Mouse (Mus musculus): ENCODE measurements at regions not wholly inside any gene's neighbourhood (a gene's known extent, or its start where the extent isn't known, plus 50 kb on each side); places are given as distances from the start of the nearest gene placed in this dataset.
"Not testable (repeated sequence)": the region's sequence is repeated elsewhere in the genome, so short reads cannot be mapped to it uniquely, and the experiment has no call there.

- Histone ChIP-seq H3K36me3 (ENCODE audit: control insufficient read depth, insufficient read depth, low read length) (no peaks in the 10 kb centered on the region), H3K4me3 (ENCODE audit: control insufficient read depth, low read depth, low read length) (no peak overlapping the region), H3K27ac (ENCODE audit: control insufficient read depth, insufficient read depth, low read depth, low read length) (no peak overlapping the region), H3K4me1 (ENCODE audit: control insufficient read depth, insufficient read depth, low read length) (no peaks in the 10 kb centered on the region), H3K27me3 (ENCODE audit: control insufficient read depth, insufficient read depth, low read length) (no peaks in the 10 kb centered on the region)
- TF ChIP-seq POLR2A (IDR thresholded peaks at IDR 0.05; ENCODE audit: control insufficient read depth, low read depth, low read length) (no peak), CTCF (IDR thresholded peaks at IDR 0.05; ENCODE audit: control insufficient read depth, insufficient read depth, insufficient replicate concordance, low read depth, low read length) (no peak)
These were observed 86.3 kb upstream of the Vav3 start for GRCm38 (mm10) chr3:109254001-109254630.

GRCm38 (mm10) chr3:109254957-109255356 lies 85.5 kb upstream of the Vav3 start:
- Histone ChIP-seq H3K36me3 (ENCODE audit: control insufficient read depth, insufficient read depth, low read length) (no peaks in the 10 kb centered on the region), H3K27me3 (ENCODE audit: control insufficient read depth, insufficient read depth, low read length) (no peaks in the 10 kb centered on the region), H3K4me3 (ENCODE audit: control insufficient read depth, low read depth, low read length) (no peak overlapping the region), H3K4me1 (ENCODE audit: control insufficient read depth, insufficient read depth, low read length) (no peaks in the 10 kb centered on the region), H3K27ac (ENCODE audit: control insufficient read depth, insufficient read depth, low read depth, low read length) (no peak overlapping the region)
- TF ChIP-seq CTCF (IDR thresholded peaks at IDR 0.05; ENCODE audit: control insufficient read depth, insufficient read depth, insufficient replicate concordance, low read depth, low read length) (no peak), POLR2A (IDR thresholded peaks at IDR 0.05; ENCODE audit: control insufficient read depth, low read depth, low read length) (no peak)

- Histone ChIP-seq H3K4me1 (ENCODE audit: control insufficient read depth, insufficient read depth, low read length) (no peaks in the 10 kb centered on the region), H3K27me3 (ENCODE audit: control insufficient read depth, insufficient read depth, low read length) (no peaks in the 10 kb centered on the region), H3K36me3 (ENCODE audit: control insufficient read depth, insufficient read depth, low read length) (no peaks in the 10 kb centered on the region), H3K4me3 (ENCODE audit: control insufficient read depth, low read depth, low read length) (no peak overlapping the region), H3K27ac (ENCODE audit: control insufficient read depth, insufficient read depth, low read depth, low read length) (no peak overlapping the region)
- TF ChIP-seq CTCF (IDR thresholded peaks at IDR 0.05; ENCODE audit: control insufficient read depth, insufficient read depth, insufficient replicate concordance, low read depth, low read length) (no peak), POLR2A (IDR thresholded peaks at IDR 0.05; ENCODE audit: control insufficient read depth, low read depth, low read length) (no peak)
These were observed 83.7 kb upstream of the Vav3 start for GRCm38 (mm10) chr3:109256723-109257122.

- H3K4me3 ChIP-seq (ENCODE audit: control insufficient read depth, low read depth, low read length); H3K36me3 ChIP-seq (ENCODE audit: control insufficient read depth, insufficient read depth, low read length); H3K27ac ChIP-seq (ENCODE audit: control insufficient read depth, insufficient read depth, low read depth, low read length); H3K27me3 ChIP-seq (ENCODE audit: control insufficient read depth, insufficient read depth, low read length); H3K4me1 ChIP-seq (ENCODE audit: control insufficient read depth, insufficient read depth, low read length): not testable (repeated sequence)
These were observed 73.5 kb upstream of the Vav3 start for GRCm38 (mm10) chr3:109266947-109267346.

GRCm38 (mm10) chr3:109270783-109271182 lies 69.7 kb upstream of the Vav3 start:
- TF ChIP-seq CTCF (IDR thresholded peaks at IDR 0.05; ENCODE audit: control insufficient read depth, insufficient read depth, insufficient replicate concordance, low read depth, low read length) (no peak), POLR2A (IDR thresholded peaks at IDR 0.05; ENCODE audit: control insufficient read depth, low read depth, low read length) (no peak)
- H3K27me3 ChIP-seq (ENCODE audit: control insufficient read depth, insufficient read depth, low read length): no peaks in the 10 kb centered on the region
- no peak overlapping the region for H3K27ac ChIP-seq (ENCODE audit: control insufficient read depth, insufficient read depth, low read depth, low read length)
- H3K36me3 ChIP-seq (ENCODE audit: control insufficient read depth, insufficient read depth, low read length): no peaks in the 10 kb centered on the region
- no peaks in the 10 kb centered on the region for H3K4me1 ChIP-seq (ENCODE audit: control insufficient read depth, insufficient read depth, low read length)
- H3K4me3 ChIP-seq (ENCODE audit: control insufficient read depth, low read depth, low read length): no peak overlapping the region

- Histone ChIP-seq H3K36me3 (ENCODE audit: control insufficient read depth, insufficient read depth, low read length) (no peaks in the 10 kb centered on the region), H3K27me3 (ENCODE audit: control insufficient read depth, insufficient read depth, low read length) (no peaks in the 10 kb centered on the region), H3K4me1 (ENCODE audit: control insufficient read depth, insufficient read depth, low read length) (no peaks in the 10 kb centered on the region), H3K4me3 (ENCODE audit: control insufficient read depth, low read depth, low read length) (no peak overlapping the region), H3K27ac (ENCODE audit: control insufficient read depth, insufficient read depth, low read depth, low read length) (no peak overlapping the region)
- TF ChIP-seq POLR2A (IDR thresholded peaks at IDR 0.05; ENCODE audit: control insufficient read depth, low read depth, low read length) (no peak), CTCF (IDR thresholded peaks at IDR 0.05; ENCODE audit: control insufficient read depth, insufficient read depth, insufficient replicate concordance, low read depth, low read length) (no peak)
These were observed 67.2 kb upstream of the Vav3 start for GRCm38 (mm10) chr3:109273074-109273801.

GRCm38 (mm10) chr3:109273802-109274155 lies 66.7 kb upstream of the Vav3 start:
- no peaks in the 10 kb centered on the region for H3K27me3 ChIP-seq (ENCODE audit: control insufficient read depth, insufficient read depth, low read length)
- no peak overlapping the region for H3K4me3 ChIP-seq (ENCODE audit: control insufficient read depth, low read depth, low read length)
- TF ChIP-seq POLR2A (IDR thresholded peaks at IDR 0.05; ENCODE audit: control insufficient read depth, low read depth, low read length): no peak
- TF ChIP-seq CTCF (IDR thresholded peaks at IDR 0.05; ENCODE audit: control insufficient read depth, insufficient read depth, insufficient replicate concordance, low read depth, low read length): no peak
- no peaks in the 10 kb centered on the region for H3K4me1 ChIP-seq (ENCODE audit: control insufficient read depth, insufficient read depth, low read length)
- H3K27ac ChIP-seq (ENCODE audit: control insufficient read depth, insufficient read depth, low read depth, low read length): no peak overlapping the region
- H3K36me3 ChIP-seq (ENCODE audit: control insufficient read depth, insufficient read depth, low read length): no peaks in the 10 kb centered on the region
